Mouse (Mus musculus): ENCODE measurements around the gene Hps3. TPM values are rescaled to one million over a fixed set of nuclear protein-coding genes. Genes with fewer than 3 reads are reported as not detected.

The Hps3 gene
- polyA plus RNA-seq, 1 experiment = not detected

DNA sequence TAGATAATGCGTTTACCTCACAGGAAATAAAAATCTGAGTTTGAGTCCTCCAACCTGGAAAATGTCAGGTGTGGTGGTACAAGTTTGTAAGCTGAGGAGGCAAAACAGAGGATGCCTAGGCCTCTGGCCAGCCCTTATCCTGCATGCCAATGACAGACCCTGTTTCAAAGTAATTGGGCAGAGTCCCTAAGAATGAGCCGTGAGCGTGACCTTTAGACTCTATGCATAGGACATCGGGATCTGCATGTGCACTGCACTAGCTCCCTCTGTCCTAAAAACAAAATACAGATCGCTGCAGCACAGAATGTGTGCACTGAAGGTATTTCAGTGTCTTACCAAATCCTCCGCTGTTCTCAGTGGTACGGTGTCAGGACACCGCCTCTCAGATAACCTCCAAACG lies 24.7 kb downstream of the Hps3 start:
- H3K4me1 ChIP-seq (ENCODE audit: control insufficient read depth, insufficient read depth, low read length) = no peaks in the 10 kb centered on the region
- WGBS = 89% methylated on average over 9 of the region's 9 CpGs
- H3K4me3 ChIP-seq (ENCODE audit: insufficient read depth, low read depth, low read length) = no peak overlapping the region
- TF ChIP-seq POLR2A (IDR thresholded peaks at IDR 0.05; ENCODE audit: insufficient read depth, low read depth, low read length) (no peak), CTCF (IDR thresholded peaks at IDR 0.05; ENCODE audit: insufficient read depth, low read depth, low read length) (no peak)
- no peak overlapping the region for H3K27ac ChIP-seq (ENCODE audit: insufficient read depth, low read depth, low read length)

DNA sequence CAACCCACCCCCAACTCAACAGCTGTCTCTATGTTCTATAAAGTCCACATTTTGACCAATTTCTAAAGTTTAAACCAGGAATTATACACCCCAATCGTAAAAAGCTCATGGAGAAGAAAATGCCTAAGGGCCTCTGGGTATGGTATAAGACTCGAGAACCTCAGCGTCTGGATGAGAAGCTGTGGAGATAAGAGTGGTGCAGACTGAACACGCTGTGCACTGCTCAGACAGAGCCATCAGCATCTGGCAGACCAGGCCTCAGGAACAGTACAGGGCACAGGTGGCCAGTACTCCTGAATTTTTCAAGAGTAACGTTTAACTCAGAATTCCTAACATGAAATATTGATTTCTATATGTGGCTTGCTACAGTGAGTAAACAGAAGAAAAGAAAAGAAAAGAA lies 27.4 kb downstream of the Hps3 start:
- TF ChIP-seq CTCF (IDR thresholded peaks at IDR 0.05; ENCODE audit: insufficient read depth, low read depth, low read length) = no peak
- no peak for TF ChIP-seq POLR2A (IDR thresholded peaks at IDR 0.05; ENCODE audit: insufficient read depth, low read depth, low read length)
- 92% methylated on average over 5 of the region's 5 CpGs for WGBS
- no peak overlapping the region for H3K27ac ChIP-seq (ENCODE audit: insufficient read depth, low read depth, low read length)
- H3K4me3 ChIP-seq (ENCODE audit: insufficient read depth, low read depth, low read length) = no peak overlapping the region
- H3K4me1 ChIP-seq (ENCODE audit: control insufficient read depth, insufficient read depth, low read length) = no peaks in the 10 kb centered on the region

GRCm38 (mm10) chr3:20007275-20007674 lies 27.8 kb downstream of the Hps3 start:
- TF ChIP-seq CTCF (IDR thresholded peaks at IDR 0.05; ENCODE audit: insufficient read depth, low read depth, low read length) = no peak
- TF ChIP-seq POLR2A (IDR thresholded peaks at IDR 0.05; ENCODE audit: insufficient read depth, low read depth, low read length) = no peak
- WGBS = 97% methylated on average over 4 of the region's 4 CpGs
- H3K4me1 ChIP-seq (ENCODE audit: control insufficient read depth, insufficient read depth, low read length) = no peaks in the 10 kb centered on the region
- H3K27ac ChIP-seq (ENCODE audit: insufficient read depth, low read depth, low read length) = no peak overlapping the region
- no peak overlapping the region for H3K4me3 ChIP-seq (ENCODE audit: insufficient read depth, low read depth, low read length)

GRCm38 (mm10) chr3:20005611-20006010 lies 29.5 kb downstream of the Hps3 start:
- no peaks in the 10 kb centered on the region for H3K4me1 ChIP-seq (ENCODE audit: control insufficient read depth, insufficient read depth, low read length)
- WGBS = 45% methylated on average over 1 of the region's 1 CpGs
- H3K4me3 ChIP-seq (ENCODE audit: insufficient read depth, low read depth, low read length) = no peak overlapping the region
- TF ChIP-seq CTCF (IDR thresholded peaks at IDR 0.05; ENCODE audit: insufficient read depth, low read depth, low read length) (no peak), POLR2A (IDR thresholded peaks at IDR 0.05; ENCODE audit: insufficient read depth, low read depth, low read length) (no peak)
- no peak overlapping the region for H3K27ac ChIP-seq (ENCODE audit: insufficient read depth, low read depth, low read length)

DNA sequence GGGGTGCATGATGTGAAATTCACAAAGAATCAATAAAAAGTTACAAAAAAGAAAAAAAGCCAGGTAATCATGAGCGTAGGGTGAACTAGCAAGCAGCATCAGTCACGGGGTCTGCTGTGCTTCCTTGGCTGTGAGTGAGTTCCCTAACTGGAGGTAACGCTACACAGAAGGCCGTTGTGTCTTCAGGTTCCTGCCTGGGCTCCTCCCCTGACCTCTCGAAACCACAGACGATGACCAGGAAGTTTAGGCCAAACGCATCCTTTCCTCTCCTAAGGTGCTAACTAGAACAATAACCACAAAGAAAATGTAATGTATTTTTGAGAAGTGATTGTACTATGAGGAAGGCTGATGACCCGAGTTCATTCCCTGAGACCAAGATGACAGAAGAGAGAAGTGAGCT lies 30.7 kb downstream of the Hps3 start:
- WGBS = 91% methylated on average over 8 of the region's 8 CpGs
- Histone ChIP-seq H3K4me1 (ENCODE audit: control insufficient read depth, insufficient read depth, low read length) (no peaks in the 10 kb centered on the region), H3K27ac (ENCODE audit: insufficient read depth, low read depth, low read length) (no peak overlapping the region), H3K4me3 (ENCODE audit: insufficient read depth, low read depth, low read length) (no peak overlapping the region)
- TF ChIP-seq POLR2A (IDR thresholded peaks at IDR 0.05; ENCODE audit: insufficient read depth, low read depth, low read length) = no peak
- TF ChIP-seq CTCF (IDR thresholded peaks at IDR 0.05; ENCODE audit: insufficient read depth, low read depth, low read length) = no peak

GRCm38 (mm10) chr3:20002786-20003185 lies 32.3 kb downstream of the Hps3 start:
- 84% methylated on average over 5 of the region's 5 CpGs for whole genome bisulfite sequencing
- H3K4me1 ChIP-seq (ENCODE audit: control insufficient read depth, insufficient read depth, low read length) = no peaks in the 10 kb centered on the region
- TF ChIP-seq POLR2A (IDR thresholded peaks at IDR 0.05; ENCODE audit: insufficient read depth, low read depth, low read length) = no peak
- no peak for TF ChIP-seq CTCF (IDR thresholded peaks at IDR 0.05; ENCODE audit: insufficient read depth, low read depth, low read length)

DNA sequence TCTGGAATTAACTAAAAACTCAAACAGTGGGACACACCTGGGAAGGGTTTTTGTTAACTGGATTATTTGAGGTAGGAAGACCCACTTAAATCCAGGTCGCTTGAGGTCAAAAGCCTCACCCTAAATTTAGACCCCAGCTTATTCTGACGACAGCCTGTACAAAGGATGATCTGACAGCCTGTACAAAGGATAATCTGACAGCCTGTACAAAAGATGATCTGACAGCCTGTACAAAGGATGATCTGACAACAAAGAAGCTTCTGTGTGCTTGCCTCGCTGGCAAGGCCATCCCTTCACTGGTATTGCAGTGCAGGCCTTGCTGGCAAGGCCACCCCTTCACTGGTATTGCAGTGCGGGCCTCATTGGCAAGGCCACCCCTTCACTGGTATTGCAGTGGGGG lies 34.3 kb downstream of the Hps3 start:
- no peak overlapping the region for H3K27ac ChIP-seq (ENCODE audit: insufficient read depth, low read depth, low read length)
- H3K4me1 ChIP-seq (ENCODE audit: control insufficient read depth, insufficient read depth, low read length) = no peaks in the 10 kb centered on the region
- H3K4me3 ChIP-seq (ENCODE audit: insufficient read depth, low read depth, low read length) = no peak overlapping the region
- TF ChIP-seq POLR2A (IDR thresholded peaks at IDR 0.05; ENCODE audit: insufficient read depth, low read depth, low read length) (no peak), CTCF (IDR thresholded peaks at IDR 0.05; ENCODE audit: insufficient read depth, low read depth, low read length) (no peak)
- WGBS = 63% methylated on average over 4 of the region's 4 CpGs

More at GRCm38 (mm10) chr3:20002786-20003185, 32.3 kb downstream of the Hps3 start:
- no peak overlapping the region for H3K4me3 ChIP-seq (ENCODE audit: insufficient read depth, low read depth, low read length)
- H3K27ac ChIP-seq (ENCODE audit: insufficient read depth, low read depth, low read length) = no peak overlapping the region

DNA sequence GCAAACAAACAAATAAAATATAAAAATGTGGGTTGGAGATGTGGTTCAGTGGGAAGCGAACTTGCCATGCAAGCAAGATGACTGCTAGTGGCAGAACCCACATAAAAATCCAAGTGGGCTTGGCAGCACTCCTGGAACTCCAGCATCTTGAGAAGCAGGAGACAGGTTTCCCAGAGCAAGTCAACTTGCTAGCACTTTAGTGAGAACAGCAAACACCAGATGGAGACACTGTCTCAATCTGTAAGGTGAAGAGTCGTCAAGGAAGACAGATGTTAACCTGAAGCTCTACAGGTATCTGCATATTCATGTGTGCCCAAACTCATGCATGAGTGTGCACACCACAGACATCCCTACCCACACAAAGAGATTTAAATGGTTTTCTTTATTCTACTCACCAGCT lies 35.6 kb downstream of the Hps3 start:
- Histone ChIP-seq H3K4me1 (ENCODE audit: control insufficient read depth, insufficient read depth, low read length) (no peaks in the 10 kb centered on the region), H3K27ac (ENCODE audit: insufficient read depth, low read depth, low read length) (no peak overlapping the region), H3K4me3 (ENCODE audit: insufficient read depth, low read depth, low read length) (no peak overlapping the region)
- WGBS = 82% methylated on average over 2 of the region's 2 CpGs
- TF ChIP-seq POLR2A (IDR thresholded peaks at IDR 0.05; ENCODE audit: insufficient read depth, low read depth, low read length) (no peak), CTCF (IDR thresholded peaks at IDR 0.05; ENCODE audit: insufficient read depth, low read depth, low read length) (no peak)

- TF ChIP-seq CTCF (IDR thresholded peaks at IDR 0.05; ENCODE audit: insufficient read depth, low read depth, low read length) (no peak), POLR2A (IDR thresholded peaks at IDR 0.05; ENCODE audit: insufficient read depth, low read depth, low read length) (no peak)
- no peak overlapping the region for H3K4me3 ChIP-seq (ENCODE audit: insufficient read depth, low read depth, low read length)
- no peaks in the 10 kb centered on the region for H3K4me1 ChIP-seq (ENCODE audit: control insufficient read depth, insufficient read depth, low read length)
- H3K27ac ChIP-seq (ENCODE audit: insufficient read depth, low read depth, low read length) = no peak overlapping the region
- 60% methylated on average over 4 of the region's 4 CpGs for WGBS
Observed at GRCm38 (mm10) chr3:19992388-19992787, 42.7 kb downstream of the Hps3 start.

GRCm38 (mm10) chr3:19990031-19990430 lies 45.1 kb downstream of the Hps3 start:
- 82% methylated on average over 3 of the region's 3 CpGs for WGBS
- Histone ChIP-seq H3K4me3 (ENCODE audit: insufficient read depth, low read depth, low read length) (no peak overlapping the region), H3K4me1 (ENCODE audit: control insufficient read depth, insufficient read depth, low read length) (no peaks in the 10 kb centered on the region), H3K27ac (ENCODE audit: insufficient read depth, low read depth, low read length) (no peak overlapping the region)
- no peak for TF ChIP-seq CTCF (IDR thresholded peaks at IDR 0.05; ENCODE audit: insufficient read depth, low read depth, low read length)
- TF ChIP-seq POLR2A (IDR thresholded peaks at IDR 0.05; ENCODE audit: insufficient read depth, low read depth, low read length) = no peak
